Mouse (Mus musculus): Measurements from ENCODE around the gene Olfr503.
"Not testable (repeated sequence)": the region's sequence is repeated elsewhere in the genome, so short reads cannot be mapped to it uniquely, and the experiment has no call there.

Olfr503 gene

GRCm38 (mm10) chr7:108544227-108544626, at the start of gene Olfr503:
TSS of gene Olfr503 (plus strand) at chr7:108544527.
- not testable (repeated sequence) for DNase-seq

- DNase-seq = no peak
Observed at GRCm38 (mm10) chr7:108524965-108525364, 19.4 kb upstream of the Olfr503 start, which contains the start of gene Olfr502. TSS of gene Olfr502 (minus strand) at chr7:108525065.

DNA sequence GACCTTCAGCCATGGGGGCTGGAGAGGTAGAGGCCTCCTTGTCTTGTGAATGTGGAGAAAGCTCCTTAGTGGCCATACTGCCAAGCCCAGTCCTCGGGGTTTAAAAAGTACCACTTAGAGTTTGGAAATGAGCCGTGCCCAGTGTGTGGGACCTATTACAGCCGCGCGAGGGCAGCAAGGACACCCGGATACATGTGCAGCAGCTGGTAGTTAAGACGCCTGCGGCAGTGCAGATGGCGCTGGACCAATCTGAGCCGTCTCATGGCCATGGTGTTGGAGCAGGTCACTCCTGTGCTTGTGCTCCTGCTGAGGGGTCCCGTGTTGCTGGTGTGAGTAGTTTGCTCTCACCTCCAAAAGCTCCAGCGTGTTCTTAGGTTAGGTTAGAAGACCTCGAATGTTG, 1.9 kb upstream of the Olfr503 start:
- DNase-seq = no peak

- DNase-seq = no peak
Observed at GRCm38 (mm10) chr7:108565693-108566092, 21.4 kb downstream of the Olfr503 start, which contains the start of gene Olfr504. TSS of gene Olfr504 (minus strand) at chr7:108565793.

DNA sequence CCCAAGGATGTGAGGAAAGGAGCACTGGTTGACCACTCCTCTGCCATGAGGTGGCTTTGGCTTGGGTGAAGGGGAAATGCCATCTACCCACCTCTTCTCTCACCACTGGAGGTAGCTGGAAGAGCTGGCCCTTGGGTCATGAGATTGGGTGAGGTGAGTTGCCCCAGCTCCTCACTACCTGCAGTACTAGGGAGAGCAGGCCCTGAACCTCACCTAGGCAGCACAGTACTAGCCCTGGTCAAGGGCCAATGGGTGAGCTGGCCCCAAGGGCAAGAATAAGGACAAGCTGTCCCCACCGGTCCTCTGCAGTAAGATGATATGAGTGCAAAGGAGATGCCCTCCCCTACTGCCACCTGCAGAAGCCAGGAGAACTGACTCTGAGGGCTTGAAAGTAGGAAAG, 45.5 kb downstream of the Olfr503 start:
- no peak for DNase-seq
